Mouse (Mus musculus) lung, postnatal 36 days (tissue): ENCODE measurements around the gene Col18a1.
A peak's percentile ranks its signal among the peaks of the same experiment; 100 is the strongest.

ENCODE experiments used
- DNase-seq: peaks from one replicate; pipeline ENCODE4 v3.0.0; 2022; ENCODE audit warnings: mixed read lengths

Col18a1 gene

DNA sequence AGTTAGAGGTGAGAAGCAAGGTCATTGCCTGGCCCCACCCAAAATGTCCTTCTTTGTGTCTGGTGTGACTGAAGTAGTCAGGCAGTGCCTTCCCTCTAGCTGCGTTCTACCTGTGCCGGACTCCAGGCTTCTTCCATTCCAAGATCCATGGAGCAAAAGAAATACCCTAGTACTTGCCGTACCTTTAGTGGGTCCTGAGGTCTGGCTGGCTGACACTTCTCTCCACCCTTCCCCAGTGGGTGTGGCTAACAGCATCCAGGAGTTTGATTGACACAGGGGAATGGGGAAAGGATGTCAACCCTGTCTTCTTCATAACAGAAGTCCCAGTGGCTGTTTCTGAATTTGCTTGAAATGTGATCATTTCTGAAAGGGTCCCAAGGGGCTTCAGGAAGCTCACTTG is 117.7 kb downstream of the Col18a1 start:
- no peak for DNase-seq

GRCm38 (mm10) chr10:77048196-77048595 is 118.2 kb downstream of the Col18a1 start:
- no peak for DNase-seq

DNA sequence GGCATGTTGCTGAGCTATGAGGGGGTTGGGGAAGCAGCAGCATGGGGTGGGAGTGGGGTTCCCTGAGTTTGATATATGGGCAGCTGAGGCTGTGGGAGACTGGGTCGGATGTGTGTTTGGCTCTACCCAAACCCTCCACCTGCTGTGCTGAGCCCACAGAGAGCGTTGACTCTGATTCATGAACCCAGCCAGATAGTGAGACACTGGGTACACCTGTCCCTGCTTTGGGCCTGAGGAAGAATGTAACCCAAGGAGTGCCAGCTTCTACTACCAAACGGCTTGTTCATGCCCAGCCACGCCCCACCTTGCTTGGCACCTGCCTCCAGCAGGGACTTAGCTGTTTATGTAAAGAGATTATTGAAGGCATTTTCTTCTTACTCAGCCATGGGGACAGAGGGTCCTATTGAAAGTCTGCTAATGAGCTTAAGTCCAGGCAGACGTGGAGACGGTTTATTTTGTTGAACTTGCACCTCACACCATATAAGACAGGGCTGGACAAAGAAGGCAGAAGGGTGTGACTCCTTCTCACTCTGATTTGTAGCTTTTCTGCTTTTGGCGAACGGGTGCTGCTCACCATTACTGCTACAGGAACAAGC is 127.7 kb downstream of the Col18a1 start:
- DNase-seq = no peak

- no peak for DNase-seq
Observed at GRCm38 (mm10) chr10:77035487-77035886, 130.9 kb downstream of the Col18a1 start.

DNA sequence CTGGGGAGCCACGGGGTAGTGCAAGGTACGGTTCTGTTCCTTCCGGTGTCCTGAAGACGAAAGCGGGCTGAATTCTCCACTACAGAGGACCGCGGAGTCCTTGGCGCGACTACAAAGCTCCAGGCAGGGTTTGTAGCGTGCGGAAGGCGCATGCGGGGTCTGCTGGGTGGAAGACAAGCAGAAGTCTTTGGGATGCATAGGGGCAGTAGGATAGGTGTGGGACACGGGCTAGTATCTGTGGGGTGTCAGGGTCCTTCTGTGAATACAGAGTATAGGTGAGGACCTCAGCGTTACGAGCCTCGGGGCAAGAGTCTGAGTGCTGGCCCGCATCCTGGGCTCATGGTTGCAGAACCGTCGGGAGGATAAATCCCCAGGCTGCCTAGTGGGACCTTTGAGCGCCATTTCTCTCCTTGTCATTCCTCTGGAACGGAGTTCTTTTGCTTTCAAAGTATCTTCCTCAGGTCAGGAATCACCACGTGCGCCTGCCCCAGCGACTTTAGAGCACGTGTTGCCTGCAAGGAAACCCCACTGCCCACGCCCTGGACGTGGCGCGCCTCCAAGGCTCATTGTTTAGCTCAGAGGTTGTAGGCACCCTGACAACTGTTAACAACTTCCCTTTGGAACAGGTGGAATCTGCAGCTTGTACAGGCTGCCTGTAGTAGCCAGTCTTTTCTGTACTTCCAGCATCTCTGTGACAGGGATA is 132.9 kb downstream of the Col18a1 start:
- DNase-seq = peak; percentile 83

DNA sequence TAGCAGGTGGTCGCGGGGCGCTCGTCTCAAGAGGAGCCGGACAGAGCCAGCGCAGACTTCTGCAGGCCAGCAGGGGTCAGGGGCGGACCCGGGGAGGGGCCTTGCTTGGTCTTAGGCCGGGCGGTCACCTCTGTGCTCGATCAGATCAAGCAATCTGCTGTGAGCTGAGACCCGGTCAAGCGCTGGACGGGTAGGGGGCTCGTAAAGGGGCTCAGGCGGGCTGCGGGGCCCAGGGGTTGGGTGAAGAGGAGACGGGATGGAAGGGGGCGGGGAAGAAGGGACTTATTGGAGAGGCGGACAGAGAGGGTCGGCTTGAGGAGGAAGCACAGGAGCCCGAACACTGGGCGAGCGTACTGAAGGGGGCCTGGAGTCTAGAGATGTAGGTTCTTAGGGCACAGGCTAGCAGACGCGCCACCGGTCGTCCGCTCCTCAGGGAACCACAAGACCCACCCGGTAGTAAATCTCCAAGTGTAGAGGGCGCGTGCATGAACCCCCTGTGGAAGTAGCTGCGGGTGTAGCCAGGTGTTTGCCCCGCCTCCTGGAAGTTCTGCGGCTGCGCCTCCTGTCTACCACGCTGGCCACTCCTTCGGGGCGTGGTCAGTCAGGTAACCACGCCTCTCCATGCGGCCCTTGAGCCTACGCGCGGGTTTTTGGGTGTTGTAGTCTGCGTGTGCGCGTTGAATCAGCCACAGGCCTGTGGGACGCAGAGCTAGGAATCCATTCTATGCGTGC is 133.6 kb downstream of the Col18a1 start:
- peak; percentile 96 for DNase-seq

DNA sequence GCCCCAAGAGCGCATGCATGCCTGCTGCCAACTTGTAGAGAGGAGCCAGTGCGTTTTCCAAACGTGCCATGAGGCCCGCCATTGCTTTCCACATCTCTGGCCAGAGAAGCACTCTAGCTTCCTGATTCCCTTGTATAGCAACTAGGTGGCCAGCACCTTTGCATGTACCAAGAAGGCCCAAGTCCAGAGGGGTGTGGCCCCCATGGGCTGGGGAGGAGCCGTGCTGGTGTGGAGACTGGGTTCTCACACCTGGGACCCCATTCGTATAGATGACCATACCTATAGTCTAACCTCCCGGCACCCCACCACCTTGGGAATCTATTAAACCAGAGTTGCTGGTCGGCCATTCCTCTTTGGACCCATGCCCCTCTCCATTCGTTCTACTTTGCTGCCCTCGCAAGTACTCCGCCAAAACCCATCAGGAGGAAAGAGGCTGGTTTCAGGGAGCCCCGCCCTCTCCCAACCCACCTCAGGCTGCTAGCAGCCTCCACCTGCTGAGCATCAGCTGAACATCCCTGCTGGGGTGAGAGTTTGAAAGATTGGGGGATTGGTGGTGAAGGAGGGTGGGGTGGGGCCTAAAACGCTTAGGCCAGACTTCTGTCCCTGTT is 134.5 kb downstream of the Col18a1 start, which contains the start of gene Slc19a1:
TSS of gene Slc19a1 (plus strand) at position 474 of the 608 bp plus-strand sequence.
- DNase-seq = no peak

DNA sequence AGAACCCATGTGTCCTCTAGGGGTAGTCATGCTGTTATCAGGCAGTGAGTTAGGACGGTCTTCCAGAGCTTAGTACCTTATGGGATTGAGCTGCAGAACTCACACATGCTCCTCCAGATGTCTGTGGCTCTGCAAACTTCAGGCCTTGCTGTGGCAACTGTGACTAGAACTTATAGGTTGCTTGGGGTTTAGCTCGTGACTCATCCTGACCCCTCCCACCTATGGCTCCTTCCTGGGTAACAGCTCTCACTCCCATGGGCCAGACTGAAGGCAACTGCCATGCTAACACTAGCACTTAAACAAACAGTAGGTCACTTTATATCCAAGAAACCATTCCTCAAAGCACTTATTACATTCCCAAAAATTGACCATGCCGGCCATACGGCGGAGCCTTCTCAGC is 135.7 kb downstream of the Col18a1 start:
- DNase-seq = no peak

GRCm38 (mm10) chr10:77029761-77030160 is 136.6 kb downstream of the Col18a1 start:
- DNase-seq = no peak

DNA sequence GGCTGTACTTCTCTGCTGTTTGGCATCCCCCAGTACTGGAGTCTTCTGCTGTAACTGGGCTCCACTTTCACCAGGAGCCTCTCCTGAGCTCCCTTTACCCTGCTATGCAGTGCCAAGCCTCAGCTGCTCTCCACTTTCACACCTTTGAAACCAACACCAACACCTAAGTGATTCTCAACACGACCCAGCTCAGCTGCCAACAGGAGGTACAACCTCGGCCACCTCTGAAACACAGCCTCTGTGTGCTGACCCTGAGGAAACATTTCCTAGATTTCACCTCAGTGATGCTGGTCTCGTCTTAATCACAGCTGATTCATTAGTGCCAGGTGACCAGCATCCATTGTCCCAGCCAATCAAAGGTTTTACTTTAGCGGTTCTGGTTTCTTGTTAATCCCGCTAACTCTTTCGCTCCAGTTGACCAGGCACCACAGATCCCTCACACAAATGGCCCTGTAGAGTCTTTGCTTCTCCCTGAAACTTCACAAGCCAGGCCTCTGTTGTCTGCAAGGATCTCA is 137.5 kb downstream of the Col18a1 start:
- no peak for DNase-seq

- DNase-seq = no peak
Observed at GRCm38 (mm10) chr10:77026944-77027343, 139.4 kb downstream of the Col18a1 start.

- DNase-seq = no peak
Observed at GRCm38 (mm10) chr10:77024231-77024630, 142.1 kb downstream of the Col18a1 start.

DNA sequence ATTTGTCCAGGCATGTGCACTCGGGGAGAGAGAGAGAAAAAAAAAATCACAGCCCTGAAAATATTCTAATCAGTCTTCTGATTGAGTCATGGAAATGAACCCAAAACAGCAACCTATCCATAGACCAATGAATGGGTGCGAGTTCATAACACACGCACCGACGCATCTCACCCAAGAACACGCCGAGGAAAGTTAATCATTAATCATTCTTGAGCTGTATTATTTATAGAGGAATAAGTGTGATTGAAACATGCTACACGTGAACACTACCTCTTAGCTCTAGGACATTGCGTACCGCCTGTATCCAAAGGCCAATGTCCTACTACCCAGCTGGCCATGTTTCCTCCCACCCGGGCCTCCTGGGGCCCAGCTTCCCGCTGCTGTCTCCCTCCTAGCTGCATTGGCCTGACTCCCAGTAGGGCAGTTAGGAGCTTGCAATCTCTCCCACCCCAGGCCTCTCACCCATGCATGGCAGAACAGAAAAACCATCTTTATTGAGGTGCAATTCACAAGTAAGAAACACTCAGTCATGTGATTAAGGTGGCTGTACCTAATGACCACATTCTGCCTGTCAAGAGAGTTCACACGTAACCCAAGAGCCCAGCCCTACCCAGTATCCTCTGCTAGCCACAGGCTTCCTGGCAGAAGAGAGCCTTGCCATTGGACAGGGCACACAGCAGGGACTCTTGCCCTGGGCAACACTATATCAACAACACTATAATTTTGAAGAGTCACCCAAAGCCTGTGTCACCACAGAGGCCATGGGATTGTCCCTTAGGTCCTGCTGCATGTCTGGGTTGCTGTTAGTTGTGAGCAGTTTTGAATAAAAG is 143.8 kb downstream of the Col18a1 start:
- no peak for DNase-seq

DNA sequence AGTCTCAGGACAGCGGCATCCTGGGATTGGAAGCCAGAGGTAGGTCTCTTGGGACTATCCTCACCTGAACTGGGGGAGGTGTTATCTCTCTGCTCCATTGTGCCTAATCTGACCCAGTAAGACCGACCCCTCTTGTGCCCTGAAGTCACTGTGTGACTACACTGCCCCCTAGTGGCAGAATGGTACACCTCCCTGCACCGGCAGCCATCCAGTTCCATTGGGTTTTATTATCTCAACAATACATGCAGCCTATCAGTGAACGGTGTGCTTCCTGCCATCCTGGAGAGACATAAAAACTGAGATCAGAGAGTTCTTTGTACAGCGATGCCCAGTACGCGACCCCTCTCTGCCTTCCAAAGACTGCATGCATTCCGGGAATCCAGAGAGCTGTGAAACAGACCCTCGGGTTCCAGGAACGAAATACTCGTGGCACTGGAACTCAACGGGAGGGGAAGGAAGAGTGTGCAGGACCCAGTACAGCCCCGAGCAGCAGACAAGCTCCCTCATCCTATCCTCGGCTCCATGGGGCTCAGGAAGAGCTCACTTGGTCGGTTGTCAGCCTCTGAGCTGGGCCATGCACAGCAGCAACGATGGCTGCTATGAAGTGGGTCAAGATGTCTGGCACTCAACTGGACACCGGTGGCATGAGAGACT is 144.8 kb downstream of the Col18a1 start:
- DNase-seq = peak; percentile 83

- DNase-seq = no peak
Observed at GRCm38 (mm10) chr10:77017662-77018061, 148.7 kb downstream of the Col18a1 start.

- DNase-seq = no peak
Observed at GRCm38 (mm10) chr10:77017061-77017460, 149.3 kb downstream of the Col18a1 start.

- no peak for DNase-seq
Observed at GRCm38 (mm10) chr10:77016499-77016898, 149.8 kb downstream of the Col18a1 start.

DNA sequence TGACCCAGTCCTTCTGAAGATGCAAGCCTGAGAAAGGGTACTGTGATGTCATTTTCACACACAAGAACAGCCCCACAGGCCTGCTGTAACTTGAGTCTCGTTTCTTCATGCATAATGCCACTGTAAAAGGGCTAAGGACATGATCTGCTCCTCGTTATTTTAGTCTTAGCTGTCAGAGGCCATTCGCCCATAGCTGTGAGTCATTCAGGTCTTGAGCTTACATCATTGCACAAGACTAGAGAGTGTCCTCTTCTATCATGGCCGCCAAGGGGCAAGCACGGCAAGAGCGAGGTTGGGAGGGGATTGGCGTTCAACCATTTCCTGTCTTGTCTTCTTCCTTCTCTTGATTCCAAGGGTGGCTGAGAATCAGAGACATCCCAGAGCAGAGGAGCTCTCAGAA is 150.3 kb downstream of the Col18a1 start:
- DNase-seq = no peak

- DNase-seq = no peak
Observed at GRCm38 (mm10) chr10:77011681-77012080, 154.7 kb downstream of the Col18a1 start.

DNA sequence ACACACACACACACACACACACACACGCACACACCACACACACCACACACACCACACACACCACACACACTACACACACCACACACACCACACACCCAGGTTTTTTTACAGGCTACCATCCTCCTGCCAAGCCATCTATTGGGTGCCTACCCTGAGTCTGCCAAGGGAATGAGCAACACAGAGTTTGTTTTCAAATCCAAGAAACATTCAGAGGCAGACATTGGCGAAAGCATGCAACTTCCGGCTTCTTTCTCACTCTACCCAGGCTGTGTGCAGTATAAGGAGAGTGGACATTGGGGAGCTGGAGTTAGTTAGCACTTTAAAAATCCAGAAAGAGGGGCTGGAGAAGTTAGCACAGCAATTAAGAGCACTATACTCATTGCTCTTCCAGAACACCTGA is 157.7 kb downstream of the Col18a1 start:
- no peak for DNase-seq

DNA sequence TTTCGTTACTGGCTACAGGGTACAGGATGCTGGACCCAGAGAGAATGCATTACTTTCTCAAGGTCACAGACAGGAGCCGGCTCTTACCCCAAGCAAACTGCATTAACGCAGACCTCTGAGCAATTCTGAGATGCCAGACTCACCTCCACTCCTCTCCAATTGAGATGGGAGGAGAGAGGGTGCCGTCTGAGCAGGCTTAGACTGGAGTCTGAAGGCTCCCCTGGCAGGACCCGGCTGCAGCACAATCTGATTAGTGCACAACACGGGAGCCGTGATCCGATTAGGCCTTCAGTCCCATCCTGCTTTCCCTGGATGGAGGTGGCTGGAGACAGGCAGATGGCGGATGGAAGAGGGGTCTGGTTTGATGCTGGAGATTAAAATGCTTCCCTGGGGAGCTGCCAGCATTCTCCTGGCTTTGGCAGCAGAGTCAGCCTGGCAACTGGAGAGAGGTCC is 158.2 kb downstream of the Col18a1 start:
- DNase-seq = no peak
